Mouse (Mus musculus): ENCODE results near the gene Man1a2. TPM values are rescaled to one million over a fixed set of nuclear protein-coding genes. Genes with fewer than 3 reads are reported as not detected.

The Man1a2 gene
- total RNA-seq (2021): 10 to 100 TPM; 20.3 to 24.8 TPM
- long read RNA-seq, experiment 1, full-length matches to known transcripts: 7 of 10 reads
- long read RNA-seq, experiment 1, partial matches to known transcripts: 2 of 10 reads
- long read RNA-seq, experiment 1, other reads (novel, unspliced or antisense): 1 of 10 reads
- long read RNA-seq, experiment 2, full-length matches to known transcripts: 5 of 11 reads
- long read RNA-seq, experiment 2, partial matches to known transcripts: 1 of 11 reads
- long read RNA-seq, experiment 2, other reads (novel, unspliced or antisense): 5 of 11 reads

- H3K4me3 ChIP-seq: peak within 1 kb of the TSS; percentile 73
- peak; percentile 92 for DNase-seq
- TF ChIP-seq CTCF (IDR thresholded peaks at IDR 0.05): no peak
- intact Hi-C loops (cut with DNase I): loop anchor here (5.0 to 10.0 kb wide), 3 partner anchors 120 to 520 kb away; partner anchors contain the start of genes Gdap2, Tent5c and Wdr3
- H3K27ac ChIP-seq: peak within 1 kb of the TSS; percentile 93
These were observed at the start of gene Man1a2 for GRCm38 (mm10) chr3:100685087-100685762. Gene Man1a2 (minus strand): TSS chr3:100685503.

- Histone ChIP-seq H3K4me3 (no peak overlapping the region), H3K27ac (no peak overlapping the region)
- no peak for TF ChIP-seq CTCF (IDR thresholded peaks at IDR 0.05)
- DNase-seq: no peak
- intact Hi-C loops (cut with DNase I): no loop called here
These were observed 49.3 kb upstream of the Man1a2 start for GRCm38 (mm10) chr3:100734482-100735154.

GRCm38 (mm10) chr3:100731896-100732295, 46.6 kb upstream of the Man1a2 start:
- no peak for DNase-seq
- no peak overlapping the region for H3K4me3 ChIP-seq
- no peak overlapping the region for H3K27ac ChIP-seq
- intact Hi-C loops (cut with DNase I): no loop called here
- TF ChIP-seq CTCF (IDR thresholded peaks at IDR 0.05): no peak

GRCm38 (mm10) chr3:100731347-100731746, 46.0 kb upstream of the Man1a2 start:
- TF ChIP-seq CTCF (IDR thresholded peaks at IDR 0.05): no peak
- no peak overlapping the region for H3K27ac ChIP-seq
- no peak for DNase-seq
- intact Hi-C loops (cut with DNase I): no loop called here
- no peak overlapping the region for H3K4me3 ChIP-seq

GRCm38 (mm10) chr3:100728008-100728712, 42.9 kb upstream of the Man1a2 start:
- Histone ChIP-seq H3K27ac (no peak overlapping the region), H3K4me3 (no peak overlapping the region)
- DNase-seq: no peak
- intact Hi-C loops (cut with DNase I): no loop called here
- TF ChIP-seq CTCF (IDR thresholded peaks at IDR 0.05): no peak

- no peak for DNase-seq
- no peak for TF ChIP-seq CTCF (IDR thresholded peaks at IDR 0.05)
- no peak overlapping the region for H3K4me3 ChIP-seq
- no peak overlapping the region for H3K27ac ChIP-seq
- intact Hi-C loops (cut with DNase I): no loop called here
These were observed 40.8 kb upstream of the Man1a2 start for GRCm38 (mm10) chr3:100725960-100726674.

GRCm38 (mm10) chr3:100720786-100721300, 35.5 kb upstream of the Man1a2 start:
- Histone ChIP-seq H3K4me3 (no peak overlapping the region), H3K27ac (no peak overlapping the region)
- no peak for DNase-seq
- intact Hi-C loops (cut with DNase I): no loop called here
- no peak for TF ChIP-seq CTCF (IDR thresholded peaks at IDR 0.05)

GRCm38 (mm10) chr3:100716241-100716640, 30.9 kb upstream of the Man1a2 start:
- Histone ChIP-seq H3K27ac (no peak overlapping the region), H3K4me3 (no peak overlapping the region)
- intact Hi-C loops (cut with DNase I): no loop called here
- no peak for DNase-seq
- no peak for TF ChIP-seq CTCF (IDR thresholded peaks at IDR 0.05)

- no peak for TF ChIP-seq CTCF (IDR thresholded peaks at IDR 0.05)
- intact Hi-C loops (cut with DNase I): no loop called here
- Histone ChIP-seq H3K4me3 (no peak overlapping the region), H3K27ac (no peak overlapping the region)
- no peak for DNase-seq
These were observed 30.1 kb upstream of the Man1a2 start for GRCm38 (mm10) chr3:100715367-100715766.

- intact Hi-C loops (cut with DNase I): no loop called here
- TF ChIP-seq CTCF (IDR thresholded peaks at IDR 0.05): no peak
- Histone ChIP-seq H3K27ac (no peak overlapping the region), H3K4me3 (no peak overlapping the region)
- no peak for DNase-seq
These were observed 28.1 kb upstream of the Man1a2 start for GRCm38 (mm10) chr3:100713142-100714005.

- no peak overlapping the region for H3K27ac ChIP-seq
- TF ChIP-seq CTCF (IDR thresholded peaks at IDR 0.05): no peak
- intact Hi-C loops (cut with DNase I): no loop called here
- no peak overlapping the region for H3K4me3 ChIP-seq
- DNase-seq: no peak
These were observed 26.8 kb upstream of the Man1a2 start for GRCm38 (mm10) chr3:100712140-100712539.

Data from gastrocnemius, adult 2 months (tissue).